Comparison of ENCODE assay signal across 14 mouse cellular contexts in genomic region chr13:46872732-46873131, GRCm38 (mm10). TPM values are rescaled to one million over a fixed set of nuclear protein-coding genes. Genes with fewer than 3 reads are reported as not detected.
DNase-seq lines count a peak whose midpoint lies in the region; ATAC-seq lines count a peak whose summit lies in the region.
"Had no signal": no experiment of that assay in that cellular context is flagged by ENCODE, and none has a peak within 500 bp of the region (broad histone marks: within the 10 kb centered on the region; RNA-seq: fewer than 3 reads in every experiment).

No protein-coding gene starts in this region.

- no peak overlapping the region for H3K4me2 ChIP-seq in heart, embryonic 13.5 days
- no peak overlapping the region for H3K4me2 ChIP-seq in hindbrain, embryonic 16.5 days (ENCODE audit: low read length)
- H3K4me2 ChIP-seq in hindbrain, embryonic 11.5 days (replicated peaks; ENCODE audit: low read depth, low read length), result no peak overlapping the region
- H3K4me2 ChIP-seq in midbrain, embryonic 13.5 days (replicated peaks), result no peak overlapping the region
- H3K4me2 ChIP-seq in midbrain, embryonic 11.5 days, result no peak overlapping the region
- H3K4me2 ChIP-seq: embryonic facial prominence, embryonic 15.5 days; limb, embryonic 12.5 days; neural tube, embryonic 15.5 days had no signal

- ATAC-seq in heart, embryonic 13.5 days (ENCODE audit: extremely low read depth, insufficient number of reproducible peaks, low FRiP score, low TSS enrichment), result no peak
- ATAC-seq in hindbrain, embryonic 16.5 days, result no peak
- no peak for ATAC-seq in hindbrain, embryonic 11.5 days (ENCODE audit: low FRiP score)
- no peak for ATAC-seq in midbrain, embryonic 13.5 days
- no peak for ATAC-seq in midbrain, embryonic 11.5 days (ENCODE audit: low FRiP score)

- no peaks in the 10 kb centered on the region for H3K27me3 ChIP-seq in heart, embryonic 13.5 days (replicated peaks)
- no peaks in the 10 kb centered on the region for H3K27me3 ChIP-seq in hindbrain, embryonic 16.5 days (replicated peaks; ENCODE audit: control insufficient read depth, insufficient read depth, low read length)
- no peaks in the 10 kb centered on the region for H3K27me3 ChIP-seq in hindbrain, embryonic 11.5 days (ENCODE audit: control insufficient read depth, insufficient read depth, low read length)
- no peaks in the 10 kb centered on the region for H3K27me3 ChIP-seq in midbrain, embryonic 13.5 days
- no peaks in the 10 kb centered on the region for H3K27me3 ChIP-seq in midbrain, embryonic 11.5 days (ENCODE audit: control insufficient read depth, insufficient read depth, low read length)
- H3K27me3 ChIP-seq: embryonic facial prominence, embryonic 15.5 days; limb, embryonic 12.5 days; neural tube, embryonic 15.5 days had no signal

- H3K4me1 ChIP-seq in heart, embryonic 13.5 days, result peaks cover 64% of the 10 kb centered on the region
- no peaks in the 10 kb centered on the region for H3K4me1 ChIP-seq in hindbrain, embryonic 16.5 days (ENCODE audit: control insufficient read depth, insufficient read depth, low read depth, low read length)
- peaks cover 5% of the 10 kb centered on the region for H3K4me1 ChIP-seq in hindbrain, embryonic 11.5 days (replicated peaks; ENCODE audit: control insufficient read depth, insufficient read depth, low read length)
- H3K4me1 ChIP-seq in midbrain, embryonic 13.5 days (replicated peaks), result peaks cover 28% of the 10 kb centered on the region
- peaks cover 6% of the 10 kb centered on the region for H3K4me1 ChIP-seq in midbrain, embryonic 11.5 days (ENCODE audit: control insufficient read depth, insufficient read depth, low read length)

- no peaks in the 10 kb centered on the region for H3K9me3 ChIP-seq in heart, embryonic 13.5 days
- H3K9me3 ChIP-seq in hindbrain, embryonic 16.5 days (ENCODE audit: control insufficient read depth, low read length), result no peaks in the 10 kb centered on the region
- H3K9me3 ChIP-seq in hindbrain, embryonic 11.5 days (ENCODE audit: control insufficient read depth, low read length), result no peaks in the 10 kb centered on the region
- H3K9me3 ChIP-seq in midbrain, embryonic 13.5 days, result no peaks in the 10 kb centered on the region
- no peaks in the 10 kb centered on the region for H3K9me3 ChIP-seq in midbrain, embryonic 11.5 days (ENCODE audit: control insufficient read depth, low read length)
- H3K9me3 ChIP-seq: embryonic facial prominence, embryonic 15.5 days; limb, embryonic 12.5 days; neural tube, embryonic 15.5 days had no signal

- H3K9ac ChIP-seq in heart, embryonic 13.5 days, result no peak overlapping the region; the same call in 1 of the 2 replicates
- no peak overlapping the region for H3K9ac ChIP-seq in hindbrain, embryonic 16.5 days (ENCODE audit: low read depth, low read length)
- H3K9ac ChIP-seq in hindbrain, embryonic 11.5 days (ENCODE audit: low read depth, low read length), result no peak overlapping the region
- no peak overlapping the region for H3K9ac ChIP-seq in midbrain, embryonic 13.5 days (replicated peaks)
- H3K9ac ChIP-seq in midbrain, embryonic 11.5 days (ENCODE audit: low read length), result no peak overlapping the region
- H3K9ac ChIP-seq: embryonic facial prominence, embryonic 15.5 days; limb, embryonic 12.5 days; liver, embryonic 14.5 days; neural tube, embryonic 15.5 days had no signal

- WGBS in heart, embryonic 13.5 days, result 73% methylated on average over 11 of the region's 11 CpGs
- 70% methylated on average over 11 of the region's 11 CpGs for WGBS in hindbrain, embryonic 16.5 days
- 90% methylated on average over 11 of the region's 11 CpGs for WGBS in hindbrain, embryonic 11.5 days
- 89% methylated on average over 11 of the region's 11 CpGs for WGBS in midbrain, embryonic 13.5 days
- WGBS in midbrain, embryonic 11.5 days, result 90% methylated on average over 11 of the region's 11 CpGs

- no peak for DNase-seq in heart, postnatal 36 days
- DNase-seq in hindbrain, embryonic 11.5 days (ENCODE audit: low spot score), result no peak
- no peak for DNase-seq in midbrain, embryonic 11.5 days (ENCODE audit: low spot score, missing footprints)
- no peak for DNase-seq in left cerebral cortex, adult 9 months (ENCODE audit: low spot score in 2 of 2)
- DNase-seq: cerebellum, postnatal 36 days; layer of hippocampus, adult 9-11 months; thymus, postnatal 25 days had no signal

- intact Hi-C loops in heart, postnatal 36 days (cut with DNase I), result no loop called here

- peak overlapping the region; percentile 84 for H3K27ac ChIP-seq in heart, embryonic 13.5 days (replicated peaks)
- H3K27ac ChIP-seq in hindbrain, embryonic 16.5 days (ENCODE audit: low read depth, low read length), result peak overlapping the region; percentile 8; the same call in 1 of the 2 replicates
- H3K27ac ChIP-seq in hindbrain, embryonic 11.5 days (ENCODE audit: low read depth, low read length), result no peak overlapping the region
- peak overlapping the region; percentile 51; the same call in 1 of the 2 replicates for H3K27ac ChIP-seq in midbrain, embryonic 13.5 days
- no peak overlapping the region for H3K27ac ChIP-seq in midbrain, embryonic 11.5 days (ENCODE audit: low read depth, low read length)
- H3K27ac ChIP-seq: embryonic facial prominence, embryonic 15.5 days; limb, embryonic 12.5 days; liver, embryonic 14.5 days; neural tube, embryonic 15.5 days had no signal

- H3K36me3 ChIP-seq in heart, embryonic 13.5 days, result 0 out of 2 replicates have a peak, but pooled peaks cover 3% of the 10 kb centered on the region
- H3K36me3 ChIP-seq in hindbrain, embryonic 16.5 days (ENCODE audit: control insufficient read depth, insufficient read depth, low read length), result no peaks in the 10 kb centered on the region
- no peaks in the 10 kb centered on the region for H3K36me3 ChIP-seq in hindbrain, embryonic 11.5 days (ENCODE audit: control insufficient read depth, insufficient read depth, low read length)
- no peaks in the 10 kb centered on the region for H3K36me3 ChIP-seq in midbrain, embryonic 13.5 days
- no peaks in the 10 kb centered on the region for H3K36me3 ChIP-seq in midbrain, embryonic 11.5 days (ENCODE audit: control insufficient read depth, insufficient read depth, low read length)
- H3K36me3 ChIP-seq: embryonic facial prominence, embryonic 15.5 days; limb, embryonic 12.5 days; neural tube, embryonic 15.5 days had no signal

- H3K4me3 ChIP-seq in heart, embryonic 13.5 days, result no peak overlapping the region
- no peak overlapping the region for H3K4me3 ChIP-seq in hindbrain, embryonic 16.5 days (ENCODE audit: low read length)
- no peak overlapping the region for H3K4me3 ChIP-seq in hindbrain, embryonic 11.5 days (ENCODE audit: low read depth, low read length)
- no peak overlapping the region for H3K4me3 ChIP-seq in midbrain, embryonic 13.5 days (replicated peaks)
- H3K4me3 ChIP-seq in midbrain, embryonic 11.5 days (ENCODE audit: low read depth, low read length), result no peak overlapping the region
- H3K4me3 ChIP-seq: embryonic facial prominence, embryonic 15.5 days; limb, embryonic 12.5 days; neural tube, embryonic 15.5 days had no signal

RNA-seq across cellular contexts. Expression of gene Kif13a, which starts 56.9 kb away (rescaled TPM):
- 22.9 and 32.9 TPM in 2 replicates for polyA plus RNA-seq in heart, embryonic 13.5 days (2015; fragmentation: Nextera tagmentation; extraction: Ambion mirVana)
- total RNA-seq in heart, postnatal 36 days (2021), result 100 to 1,000 TPM; 109 to 112 TPM
- 8.0 and 8.9 TPM in 2 replicates for polyA plus RNA-seq in hindbrain, embryonic 16.5 days (2015; fragmentation: Nextera tagmentation; extraction: Ambion mirVana)
- polyA plus RNA-seq in hindbrain, embryonic 11.5 days (2014; fragmentation: Nextera tagmentation; extraction: Ambion mirVana), result 14.5 and 17.4 TPM in 2 replicates
- polyA plus RNA-seq in midbrain, embryonic 13.5 days (2015; fragmentation: Nextera tagmentation; extraction: Ambion mirVana), result 9.6 and 10.1 TPM in 2 replicates
- 15.5 and 16.1 TPM in 2 replicates for polyA plus RNA-seq in midbrain, embryonic 11.5 days (2014; fragmentation: Nextera tagmentation; extraction: Ambion mirVana)

Comparison
In these comparisons a context has a peak if more than half of its experiments do, and no peak if none do; other contexts are left out.
1. H3K27ac ChIP-seq: peak in heart, embryonic 13.5 days (single experiment), hindbrain, embryonic 16.5 days (single experiment) and midbrain, embryonic 13.5 days (single experiment); none in hindbrain, embryonic 11.5 days (single experiment) and midbrain, embryonic 11.5 days (single experiment).